Mouse (Mus musculus): ENCODE measurements at regions not wholly inside any gene's neighbourhood (a gene's known extent, or its start where the extent isn't known, plus 50 kb on each side); places are given as distances from the start of the nearest gene placed in this dataset.
"Not testable (repeated sequence)": the region's sequence is repeated elsewhere in the genome, so short reads cannot be mapped to it uniquely, and the experiment has no call there.

- Histone ChIP-seq H3K4me3 (ENCODE audit: low read depth, low read length) (no peak overlapping the region), H3K27ac (ENCODE audit: low read depth, low read length) (no peak overlapping the region), H3K4me2 (ENCODE audit: low read depth, low read length, severe bottlenecking) (no peak overlapping the region), H3K36me3 (ENCODE audit: control insufficient read depth, insufficient read depth, low read length) (no peaks in the 10 kb centered on the region), H3K9me3 (ENCODE audit: control insufficient read depth, low read length) (no peaks in the 10 kb centered on the region), H3K4me1 (replicated peaks; ENCODE audit: control insufficient read depth, insufficient read depth, low read length) (no peaks in the 10 kb centered on the region), H3K27me3 (ENCODE audit: control insufficient read depth, insufficient read depth, low read length) (no peaks in the 10 kb centered on the region), H3K9ac (ENCODE audit: low read length) (no peak overlapping the region)
- 84% methylated on average over 3 of the region's 3 CpGs for WGBS
- DNase-seq (ENCODE audit: low spot score): no peak
- ATAC-seq (replicated peaks; ENCODE audit: low FRiP score): no peak
Measured at GRCm38 (mm10) chr5:3219770-3220169, 121.5 kb upstream of the Cdk6 start.

DNA sequence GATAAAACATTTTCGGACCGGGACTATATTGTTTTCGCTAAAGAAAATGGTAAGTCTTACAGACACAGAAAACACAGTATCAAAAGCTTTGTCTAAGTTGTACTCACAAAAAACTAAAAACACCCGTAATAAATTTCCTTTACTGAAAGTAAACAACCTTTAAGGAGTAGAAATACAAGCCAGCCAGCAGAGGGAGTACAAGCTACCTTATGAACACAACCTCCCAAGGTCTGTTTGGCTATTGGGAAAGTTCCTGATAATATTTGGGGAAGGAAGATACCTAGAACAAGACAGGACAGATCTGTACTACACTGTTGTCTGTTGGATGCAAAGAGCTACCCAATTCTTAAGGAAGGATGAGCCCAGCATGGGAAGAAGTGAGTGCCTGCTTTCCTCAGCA lies 117.5 kb upstream of the Cdk6 start:
- not testable (repeated sequence) for ATAC-seq (replicated peaks; ENCODE audit: low FRiP score); H3K4me3 ChIP-seq (ENCODE audit: low read depth, low read length); H3K27me3 ChIP-seq (ENCODE audit: control insufficient read depth, insufficient read depth, low read length); H3K4me2 ChIP-seq (ENCODE audit: low read depth, low read length, severe bottlenecking); DNase-seq (ENCODE audit: low spot score); H3K9ac ChIP-seq (ENCODE audit: low read length); H3K4me1 ChIP-seq (replicated peaks; ENCODE audit: control insufficient read depth, insufficient read depth, low read length); H3K36me3 ChIP-seq (ENCODE audit: control insufficient read depth, insufficient read depth, low read length); H3K27ac ChIP-seq (ENCODE audit: low read depth, low read length); H3K9me3 ChIP-seq (ENCODE audit: control insufficient read depth, low read length)
- WGBS: 80% methylated on average over 4 of the region's 4 CpGs

DNA sequence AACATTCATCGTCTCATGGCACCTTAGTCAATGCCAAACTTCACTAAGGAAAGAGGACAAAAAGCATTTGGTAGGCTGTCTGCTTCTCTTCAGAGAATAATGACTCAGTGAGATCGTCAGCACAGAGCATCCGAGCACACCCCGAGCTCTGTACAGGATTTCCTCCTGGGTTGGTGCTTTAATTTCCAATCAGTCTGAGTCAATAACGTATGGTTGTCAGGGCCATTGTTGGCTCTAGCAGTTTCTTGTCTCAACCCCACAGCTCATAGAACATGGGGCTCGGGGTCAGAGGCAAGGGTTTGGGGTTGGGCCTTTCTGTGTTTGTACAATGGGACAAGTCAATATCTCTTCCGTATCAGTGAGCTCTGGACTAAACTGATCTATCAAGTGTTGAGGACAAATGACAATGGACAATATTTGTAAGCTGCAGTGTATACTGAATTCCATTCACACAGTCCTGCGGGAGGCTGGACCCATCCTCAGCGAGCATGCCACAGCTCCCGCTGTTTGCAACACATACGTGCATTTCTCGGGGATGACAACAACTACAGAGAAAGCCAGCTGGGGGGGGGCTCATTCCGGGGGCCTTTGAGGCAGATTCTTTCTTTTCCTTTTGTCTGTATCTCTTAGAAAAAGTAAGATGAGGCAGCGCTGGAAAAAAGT lies 116.8 kb upstream of the Cdk6 start:
- H3K9me3 ChIP-seq (ENCODE audit: control insufficient read depth, low read length); H3K36me3 ChIP-seq (ENCODE audit: control insufficient read depth, insufficient read depth, low read length); H3K4me3 ChIP-seq (ENCODE audit: low read depth, low read length); DNase-seq (ENCODE audit: low spot score); H3K9ac ChIP-seq (ENCODE audit: low read length); H3K27me3 ChIP-seq (ENCODE audit: control insufficient read depth, insufficient read depth, low read length); H3K4me2 ChIP-seq (ENCODE audit: low read depth, low read length, severe bottlenecking); ATAC-seq (replicated peaks; ENCODE audit: low FRiP score); H3K27ac ChIP-seq (ENCODE audit: low read depth, low read length); H3K4me1 ChIP-seq (replicated peaks; ENCODE audit: control insufficient read depth, insufficient read depth, low read length): not testable (repeated sequence)
- WGBS: 80% methylated on average over 14 of the region's 14 CpGs

DNA sequence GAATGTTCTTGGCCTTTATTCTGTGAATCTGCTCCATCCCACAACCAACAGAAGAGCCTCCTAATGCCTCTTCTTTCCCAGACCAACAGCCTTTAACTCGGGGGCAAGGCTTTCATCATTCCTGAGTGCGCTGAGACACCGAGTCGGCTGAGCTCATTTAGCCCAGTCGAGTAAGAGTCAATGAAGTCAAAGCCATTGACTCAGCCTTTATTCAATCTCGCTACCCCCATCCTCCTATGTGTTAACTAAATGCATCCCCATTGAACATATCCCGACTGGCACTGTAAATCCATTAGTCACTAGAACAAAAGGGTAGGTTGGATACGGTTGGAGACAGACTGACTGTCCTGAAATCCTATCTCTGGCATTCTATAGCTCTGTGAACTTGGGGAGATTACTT lies 115.9 kb upstream of the Cdk6 start:
- H3K36me3 ChIP-seq (ENCODE audit: control insufficient read depth, insufficient read depth, low read length); H3K4me3 ChIP-seq (ENCODE audit: low read depth, low read length); DNase-seq (ENCODE audit: low spot score); H3K4me1 ChIP-seq (replicated peaks; ENCODE audit: control insufficient read depth, insufficient read depth, low read length); H3K9ac ChIP-seq (ENCODE audit: low read length); ATAC-seq (replicated peaks; ENCODE audit: low FRiP score); H3K4me2 ChIP-seq (ENCODE audit: low read depth, low read length, severe bottlenecking); H3K27me3 ChIP-seq (ENCODE audit: control insufficient read depth, insufficient read depth, low read length); H3K9me3 ChIP-seq (ENCODE audit: control insufficient read depth, low read length); H3K27ac ChIP-seq (ENCODE audit: low read depth, low read length): not testable (repeated sequence)
- WGBS: 68% methylated on average over 8 of the region's 8 CpGs

DNA sequence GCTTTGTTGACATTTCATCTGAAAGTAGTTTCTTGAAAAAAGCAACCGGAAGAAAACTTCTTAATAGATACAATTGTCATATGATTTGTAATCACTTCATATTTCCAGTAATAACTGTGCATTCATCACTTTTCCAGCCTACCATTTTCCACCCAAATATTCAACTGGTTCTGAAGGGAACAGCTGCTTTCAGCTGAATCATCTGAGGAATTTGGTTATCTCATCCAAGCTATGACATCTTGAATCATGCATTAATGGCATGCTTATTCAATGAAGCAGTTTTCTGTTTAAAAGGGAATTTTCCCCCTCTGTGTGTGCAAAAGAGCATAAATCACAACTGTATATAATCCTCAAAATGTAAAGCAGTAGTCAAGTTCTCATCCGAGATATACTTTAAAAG lies 97.2 kb upstream of the Cdk6 start:
- H3K4me2 ChIP-seq (ENCODE audit: low read depth, low read length, severe bottlenecking); H3K4me3 ChIP-seq (ENCODE audit: low read depth, low read length); DNase-seq (ENCODE audit: low spot score); H3K27ac ChIP-seq (ENCODE audit: low read depth, low read length); H3K36me3 ChIP-seq (ENCODE audit: control insufficient read depth, insufficient read depth, low read length); H3K9me3 ChIP-seq (ENCODE audit: control insufficient read depth, low read length); H3K27me3 ChIP-seq (ENCODE audit: control insufficient read depth, insufficient read depth, low read length); H3K4me1 ChIP-seq (replicated peaks; ENCODE audit: control insufficient read depth, insufficient read depth, low read length); ATAC-seq (replicated peaks; ENCODE audit: low FRiP score); H3K9ac ChIP-seq (ENCODE audit: low read length): not testable (repeated sequence)
- WGBS: 80% methylated on average over 2 of the region's 2 CpGs

GRCm38 (mm10) chr5:3247333-3247732 lies 94.0 kb upstream of the Cdk6 start:
- ATAC-seq (replicated peaks; ENCODE audit: low FRiP score) (no peak), DNase-seq (ENCODE audit: low spot score) (no peak)
- no peak overlapping the region for H3K4me2 ChIP-seq (ENCODE audit: low read depth, low read length, severe bottlenecking)
- no peaks in the 10 kb centered on the region for H3K27me3 ChIP-seq (ENCODE audit: control insufficient read depth, insufficient read depth, low read length)
- H3K9me3 ChIP-seq (ENCODE audit: control insufficient read depth, low read length): no peaks in the 10 kb centered on the region
- H3K4me1 ChIP-seq (replicated peaks; ENCODE audit: control insufficient read depth, insufficient read depth, low read length): no peaks in the 10 kb centered on the region
- no peak overlapping the region for H3K9ac ChIP-seq (ENCODE audit: low read length)
- no peak overlapping the region for H3K27ac ChIP-seq (ENCODE audit: low read depth, low read length)
- H3K36me3 ChIP-seq (ENCODE audit: control insufficient read depth, insufficient read depth, low read length): no peaks in the 10 kb centered on the region
- no peak overlapping the region for H3K4me3 ChIP-seq (ENCODE audit: low read depth, low read length)
- WGBS: 88% methylated on average over 2 of the region's 2 CpGs

GRCm38 (mm10) chr5:3250273-3250672 lies 91.0 kb upstream of the Cdk6 start:
- Histone ChIP-seq H3K36me3 (ENCODE audit: control insufficient read depth, insufficient read depth, low read length) (no peaks in the 10 kb centered on the region), H3K4me2 (ENCODE audit: low read depth, low read length, severe bottlenecking) (no peak overlapping the region), H3K27ac (ENCODE audit: low read depth, low read length) (no peak overlapping the region), H3K9me3 (ENCODE audit: control insufficient read depth, low read length) (no peaks in the 10 kb centered on the region), H3K9ac (ENCODE audit: low read length) (no peak overlapping the region), H3K4me1 (replicated peaks; ENCODE audit: control insufficient read depth, insufficient read depth, low read length) (no peaks in the 10 kb centered on the region), H3K27me3 (ENCODE audit: control insufficient read depth, insufficient read depth, low read length) (no peaks in the 10 kb centered on the region), H3K4me3 (ENCODE audit: low read depth, low read length) (no peak overlapping the region)
- ATAC-seq (replicated peaks; ENCODE audit: low FRiP score): no peak
- WGBS: 87% methylated on average over 2 of the region's 2 CpGs
- DNase-seq (ENCODE audit: low spot score): no peak

DNA sequence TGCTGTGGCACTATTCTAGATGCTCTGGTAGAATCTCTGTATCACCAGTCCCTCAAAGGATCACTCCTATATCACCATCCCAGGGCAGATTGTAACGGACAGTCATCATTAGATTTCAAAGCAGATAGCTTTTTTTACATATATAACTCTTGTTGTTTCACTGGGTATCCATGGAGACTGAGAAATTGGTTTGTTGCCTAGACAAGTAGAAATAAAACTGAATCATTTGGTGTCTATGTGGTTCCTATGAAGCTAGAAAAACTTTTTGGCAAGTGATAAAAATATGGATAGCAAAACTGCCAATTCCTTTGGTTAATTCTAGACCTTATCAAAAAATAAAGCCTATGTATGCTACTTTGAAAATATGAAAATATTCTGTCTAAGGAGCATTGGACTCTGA lies 81.0 kb upstream of the Cdk6 start:
- Histone ChIP-seq H3K4me2 (ENCODE audit: low read depth, low read length, severe bottlenecking) (no peak overlapping the region), H3K9me3 (ENCODE audit: control insufficient read depth, low read length) (no peaks in the 10 kb centered on the region), H3K9ac (ENCODE audit: low read length) (no peak overlapping the region), H3K27me3 (ENCODE audit: control insufficient read depth, insufficient read depth, low read length) (no peaks in the 10 kb centered on the region), H3K4me3 (ENCODE audit: low read depth, low read length) (no peak overlapping the region), H3K27ac (ENCODE audit: low read depth, low read length) (no peak overlapping the region), H3K4me1 (replicated peaks; ENCODE audit: control insufficient read depth, insufficient read depth, low read length) (no peaks in the 10 kb centered on the region), H3K36me3 (ENCODE audit: control insufficient read depth, insufficient read depth, low read length) (no peaks in the 10 kb centered on the region)
- no peak for DNase-seq (ENCODE audit: low spot score)
- WGBS: 75% methylated on average over 1 of the region's 1 CpGs
- no peak for ATAC-seq (replicated peaks; ENCODE audit: low FRiP score)

DNA sequence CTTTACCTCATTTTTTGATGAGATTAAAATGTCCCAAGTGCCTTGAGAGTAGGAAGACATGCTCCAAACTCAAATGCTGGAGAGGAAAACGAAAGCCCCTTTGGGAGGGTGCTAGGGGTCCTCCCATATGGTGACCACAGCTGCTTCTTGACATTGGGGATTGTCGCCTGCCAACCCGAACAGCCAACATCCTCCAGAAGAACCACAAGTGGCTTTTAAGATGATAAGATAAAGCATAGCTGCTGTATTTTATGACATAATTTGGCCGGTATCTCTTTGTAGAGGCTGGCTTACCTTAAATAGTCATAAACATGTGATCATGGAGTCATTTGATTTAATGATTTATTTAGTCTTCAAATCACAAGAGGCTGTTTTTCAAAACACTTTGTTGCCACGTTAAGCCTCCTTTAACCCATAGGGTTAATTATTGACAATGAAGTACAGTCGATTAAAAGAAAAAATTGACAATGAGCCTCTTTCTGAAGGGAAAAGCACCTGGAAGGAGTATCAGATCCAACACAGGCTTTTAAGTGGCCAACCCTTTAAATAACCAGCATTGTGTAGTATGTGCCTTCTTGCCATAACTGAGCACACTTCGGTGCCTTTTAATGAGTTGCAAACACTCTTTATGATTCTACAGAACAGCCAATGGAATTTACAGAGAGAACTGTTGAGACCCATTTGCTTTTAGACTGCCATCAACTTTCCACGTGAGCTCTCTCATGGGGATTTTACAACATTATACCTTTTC lies 76.1 kb upstream of the Cdk6 start:
- not testable (repeated sequence) for H3K27ac ChIP-seq (ENCODE audit: low read depth, low read length); DNase-seq (ENCODE audit: low spot score); H3K4me1 ChIP-seq (replicated peaks; ENCODE audit: control insufficient read depth, insufficient read depth, low read length); H3K4me2 ChIP-seq (ENCODE audit: low read depth, low read length, severe bottlenecking); H3K4me3 ChIP-seq (ENCODE audit: low read depth, low read length); H3K36me3 ChIP-seq (ENCODE audit: control insufficient read depth, insufficient read depth, low read length); H3K9me3 ChIP-seq (ENCODE audit: control insufficient read depth, low read length); H3K27me3 ChIP-seq (ENCODE audit: control insufficient read depth, insufficient read depth, low read length); H3K9ac ChIP-seq (ENCODE audit: low read length); ATAC-seq (replicated peaks; ENCODE audit: low FRiP score)
- 91% methylated on average over 8 of the region's 8 CpGs for WGBS

Measured in forebrain, embryonic 11.5 days (tissue).